Comparison of ENCODE assay signal across 12 mouse cellular contexts in genomic region chr7:110638305-110639110, GRCm38 (mm10). TPM values are rescaled to one million over a fixed set of nuclear protein-coding genes. Genes with fewer than 3 reads are reported as not detected.
DNase-seq lines count a peak whose midpoint lies in the region; ATAC-seq and TF ChIP-seq lines count a peak whose summit lies in the region.
"Had no signal": no experiment of that assay in that cellular context is flagged by ENCODE, and none has a peak within 500 bp of the region (broad histone marks: within the 10 kb centered on the region; RNA-seq: fewer than 3 reads in every experiment).

No protein-coding gene starts in this region.

- intact Hi-C loops in heart, adult 2 months (cut with DNase I), result loop anchor here (10.0 kb wide), 1 partner anchor 474 kb away; no protein-coding TSS in a partner anchor
- intact Hi-C loops in gastrocnemius, postnatal 14 days (cut with DNase I; ENCODE audit: low total_unique reads), result no loop called here

- no peak overlapping the region for H3K4me2 ChIP-seq in heart, embryonic 11.5 days
- no peak overlapping the region for H3K4me2 ChIP-seq in hindbrain, embryonic 14.5 days (replicated peaks)
- H3K4me2 ChIP-seq in midbrain, embryonic 15.5 days, result no peak overlapping the region
- H3K4me2 ChIP-seq in liver, embryonic 12.5 days, result no peak overlapping the region

- no peak overlapping the region; the same call in 1 of the 2 replicates for H3K27ac ChIP-seq in heart, adult 2 months
- H3K27ac ChIP-seq in heart, embryonic 11.5 days (ENCODE audit: low read depth, low read length), result no peak overlapping the region
- no peak overlapping the region for H3K27ac ChIP-seq in hindbrain, embryonic 14.5 days
- no peak overlapping the region for H3K27ac ChIP-seq in midbrain, embryonic 15.5 days
- no peak overlapping the region for H3K27ac ChIP-seq in liver, embryonic 12.5 days

- TF ChIP-seq EP300 in heart, adult 2 months (IDR thresholded peaks at IDR 0.05; ENCODE audit: insufficient read depth, low read depth, low read length), result no peak

- no peak overlapping the region for H3K9ac ChIP-seq in heart, adult 2 months (ENCODE audit: low read depth, low read length)
- H3K9ac ChIP-seq in heart, embryonic 11.5 days (ENCODE audit: low read depth, low read length), result no peak overlapping the region
- H3K9ac ChIP-seq in hindbrain, embryonic 14.5 days, result no peak overlapping the region
- no peak overlapping the region for H3K9ac ChIP-seq in midbrain, embryonic 15.5 days
- no peak overlapping the region for H3K9ac ChIP-seq in liver, embryonic 12.5 days

- peak in 1 of 2 experiments; percentile 53 for DNase-seq in heart, adult 2 months
- DNase-seq in embryo, embryonic 11 days, result peak; percentile 43
- DNase-seq in hindbrain, embryonic 14.5 days (ENCODE audit: low spot score), result no peak
- no peak for DNase-seq in gastrocnemius, postnatal 14 days
- DNase-seq in thymus, postnatal 10 days (ENCODE audit: low spot score in 2 of 2), result no peak
- DNase-seq: lung, adult 2 months; right cerebral cortex, adult 18-20 months had no signal

- H3K9me3 ChIP-seq in heart, embryonic 11.5 days (replicated peaks; ENCODE audit: control insufficient read depth, low read length), result no peaks in the 10 kb centered on the region
- H3K9me3 ChIP-seq in hindbrain, embryonic 14.5 days (ENCODE audit: control insufficient read depth, low read length), result no peaks in the 10 kb centered on the region
- no peaks in the 10 kb centered on the region for H3K9me3 ChIP-seq in midbrain, embryonic 15.5 days
- H3K9me3 ChIP-seq in liver, embryonic 12.5 days (replicated peaks), result no peaks in the 10 kb centered on the region

- no peaks in the 10 kb centered on the region for H3K36me3 ChIP-seq in heart, adult 2 months (ENCODE audit: control insufficient read depth, insufficient read depth, low read length)
- H3K36me3 ChIP-seq in heart, embryonic 11.5 days (ENCODE audit: control insufficient read depth, insufficient read depth, low read length), result no peaks in the 10 kb centered on the region
- H3K36me3 ChIP-seq in hindbrain, embryonic 14.5 days (replicated peaks; ENCODE audit: control insufficient read depth, insufficient read depth), result no peaks in the 10 kb centered on the region
- H3K36me3 ChIP-seq in midbrain, embryonic 15.5 days (replicated peaks), result no peaks in the 10 kb centered on the region
- no peaks in the 10 kb centered on the region for H3K36me3 ChIP-seq in liver, embryonic 12.5 days

- no peak for TF ChIP-seq POLR2A in heart, adult 2 months (IDR thresholded peaks at IDR 0.05; ENCODE audit: insufficient read depth, low read depth, low read length)

- H3K27me3 ChIP-seq in heart, adult 2 months (ENCODE audit: control insufficient read depth, insufficient read depth, low read length), result no peaks in the 10 kb centered on the region
- no peaks in the 10 kb centered on the region for H3K27me3 ChIP-seq in heart, embryonic 11.5 days (ENCODE audit: control insufficient read depth, insufficient read depth, low read length)
- no peaks in the 10 kb centered on the region for H3K27me3 ChIP-seq in hindbrain, embryonic 14.5 days (ENCODE audit: control insufficient read depth, insufficient read depth, low read length)
- H3K27me3 ChIP-seq in midbrain, embryonic 15.5 days (replicated peaks), result no peaks in the 10 kb centered on the region
- H3K27me3 ChIP-seq in liver, embryonic 12.5 days (replicated peaks), result peaks cover 5% of the 10 kb centered on the region; the same call in 1 of the 2 replicates
- H3K27me3 ChIP-seq: CH12.LX had no signal

- H3K79me2 ChIP-seq in heart, adult 2 months (replicated peaks; ENCODE audit: control insufficient read depth, insufficient read depth, low read length), result no peaks in the 10 kb centered on the region

- peak; percentile 29 for TF ChIP-seq CTCF in heart, adult 2 months (IDR thresholded peaks at IDR 0.05)

- ATAC-seq in heart, embryonic 11.5 days (replicated peaks; ENCODE audit: insufficient number of reproducible peaks, low FRiP score, low TSS enrichment), result no peak; the same call in 1 of the 2 replicates
- ATAC-seq in hindbrain, embryonic 14.5 days (ENCODE audit: low FRiP score), result peak; percentile 66; the same call in 1 of the 2 replicates
- peak; percentile 60; the same call in 1 of the 2 replicates for ATAC-seq in midbrain, embryonic 15.5 days (replicated peaks)
- ATAC-seq in liver, embryonic 12.5 days, result no peak
- ATAC-seq: inflammation-experienced regulatory T-cells, adult 6 months had no signal

- H3K4me1 ChIP-seq in heart, adult 2 months (ENCODE audit: control insufficient read depth, insufficient read depth, low read length), result no peaks in the 10 kb centered on the region
- H3K4me1 ChIP-seq in heart, embryonic 11.5 days (ENCODE audit: control insufficient read depth, insufficient read depth, low read length), result peaks cover 21% of the 10 kb centered on the region
- H3K4me1 ChIP-seq in hindbrain, embryonic 14.5 days (replicated peaks; ENCODE audit: control insufficient read depth, insufficient read depth, low read length), result 0 out of 2 replicates have a peak, but pooled peaks cover 5% of the 10 kb centered on the region
- H3K4me1 ChIP-seq in midbrain, embryonic 15.5 days, result 0 out of 2 replicates have a peak, but pooled peaks cover 9% of the 10 kb centered on the region
- no peaks in the 10 kb centered on the region for H3K4me1 ChIP-seq in liver, embryonic 12.5 days

- WGBS in heart, adult 2 months, result 57% methylated on average over 17 of the region's 17 CpGs
- WGBS in heart, embryonic 11.5 days (ENCODE audit: insufficient replicate concordance), result 56% methylated on average over 17 of the region's 17 CpGs
- 32% methylated on average over 17 of the region's 17 CpGs for WGBS in hindbrain, embryonic 14.5 days
- WGBS in midbrain, embryonic 15.5 days, result 36% methylated on average over 17 of the region's 17 CpGs
- 59% methylated on average over 17 of the region's 17 CpGs for WGBS in liver, embryonic 12.5 days (ENCODE audit: insufficient replicate concordance)

- H3K4me3 ChIP-seq in heart, adult 2 months, result no peak overlapping the region
- H3K4me3 ChIP-seq in heart, embryonic 11.5 days (ENCODE audit: low read depth, low read length), result no peak overlapping the region
- H3K4me3 ChIP-seq in hindbrain, embryonic 14.5 days (replicated peaks; ENCODE audit: low read length), result no peak overlapping the region
- no peak overlapping the region for H3K4me3 ChIP-seq in midbrain, embryonic 15.5 days
- no peak overlapping the region for H3K4me3 ChIP-seq in liver, embryonic 12.5 days

RNA-seq across cellular contexts. Expression of gene Adm, which starts 11.0 kb away (rescaled TPM):
- total RNA-seq in heart, adult 2 months (2021), result 10 to 100 TPM in 1 of 2 experiments, 1 to 10 TPM in 1; 9.0 to 11.2 TPM
- polyA plus RNA-seq in heart, adult 2 months (2012; rRNA removed), result 18.1 and 18.8 TPM in 2 replicates
- polyA plus RNA-seq in heart, embryonic 11.5 days (2014; fragmentation: Nextera tagmentation; extraction: Ambion mirVana), result 13.0 and 14.9 TPM in 2 replicates
- polyA plus RNA-seq in hindbrain, embryonic 14.5 days (2014; fragmentation: Nextera tagmentation; extraction: Ambion mirVana), result 1.7 and 2.2 TPM in 2 replicates
- polyA plus RNA-seq in midbrain, embryonic 15.5 days (2015; fragmentation: Nextera tagmentation; extraction: Ambion mirVana), result 4.3 and 4.8 TPM in 2 replicates
- 1 to 10 TPM; 5.6 to 6.1 TPM for total RNA-seq in gastrocnemius, postnatal 14 days (2021)
- polyA plus RNA-seq in liver, embryonic 12.5 days (2016; fragmentation: Nextera tagmentation; extraction: Ambion mirVana), result 7.8 and 8.9 TPM in 2 replicates
- polyA plus RNA-seq: inflammation-experienced regulatory T-cells, adult 6 months had no signal

RNA-seq across cellular contexts. Expression of gene Sbf2, which starts 23.8 kb away (rescaled TPM):
- 10 to 100 TPM; 39.7 to 40.4 TPM for total RNA-seq in heart, adult 2 months (2021)
- polyA plus RNA-seq in heart, adult 2 months (2012; rRNA removed), result 16.1 and 31.1 TPM in 2 replicates
- 29.0 and 35.4 TPM in 2 replicates for polyA plus RNA-seq in heart, embryonic 11.5 days (2014; fragmentation: Nextera tagmentation; extraction: Ambion mirVana)
- 61.8 and 66.7 TPM in 2 replicates for polyA plus RNA-seq in hindbrain, embryonic 14.5 days (2014; fragmentation: Nextera tagmentation; extraction: Ambion mirVana)
- polyA plus RNA-seq in midbrain, embryonic 15.5 days (2015; fragmentation: Nextera tagmentation; extraction: Ambion mirVana), result 63.9 and 69.6 TPM in 2 replicates
- 10 to 100 TPM; 19.4 to 21.5 TPM for total RNA-seq in gastrocnemius, postnatal 14 days (2021)
- polyA plus RNA-seq in liver, embryonic 12.5 days (2016; fragmentation: Nextera tagmentation; extraction: Ambion mirVana), result 7.2 and 9.2 TPM in 2 replicates

Comparison
In these comparisons a context has a peak if more than half of its experiments do, and no peak if none do; other contexts are left out.
1. ATAC-seq: peak in hindbrain, embryonic 14.5 days (single experiment) and midbrain, embryonic 15.5 days (single experiment); none in heart, embryonic 11.5 days (single experiment) and liver, embryonic 12.5 days (single experiment).